Mouse (Mus musculus) cerebellum, adult 18-20 months (tissue): ENCODE measurements around the gene Nfrkb.

ENCODE experiments used
- DNase-seq, 2 experiments: peaks; one replicate each; pipeline ENCODE4 v3.0.0; 2021

The Nfrkb gene

DNA sequence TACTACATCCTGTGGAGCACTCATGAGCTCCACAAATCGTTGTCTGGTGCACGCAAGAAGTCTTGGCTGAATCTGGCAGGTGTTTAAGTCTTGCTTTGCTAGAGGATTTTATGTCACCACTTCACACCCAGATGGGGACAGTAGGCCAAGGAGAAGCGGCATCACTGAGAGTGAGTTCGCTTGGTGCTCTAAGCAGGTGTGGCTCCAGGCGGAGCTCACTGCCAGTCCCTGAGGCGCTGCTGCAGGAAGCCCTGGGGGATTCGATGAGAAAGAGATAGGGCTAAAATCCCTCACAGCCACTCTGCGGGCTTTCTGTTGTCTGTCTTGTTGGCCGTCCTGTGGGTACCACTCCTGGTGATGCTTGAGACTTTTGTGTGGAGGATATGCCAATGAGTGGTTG lies 44.0 kb downstream of the Nfrkb start:
- DNase-seq, result no peak

DNA sequence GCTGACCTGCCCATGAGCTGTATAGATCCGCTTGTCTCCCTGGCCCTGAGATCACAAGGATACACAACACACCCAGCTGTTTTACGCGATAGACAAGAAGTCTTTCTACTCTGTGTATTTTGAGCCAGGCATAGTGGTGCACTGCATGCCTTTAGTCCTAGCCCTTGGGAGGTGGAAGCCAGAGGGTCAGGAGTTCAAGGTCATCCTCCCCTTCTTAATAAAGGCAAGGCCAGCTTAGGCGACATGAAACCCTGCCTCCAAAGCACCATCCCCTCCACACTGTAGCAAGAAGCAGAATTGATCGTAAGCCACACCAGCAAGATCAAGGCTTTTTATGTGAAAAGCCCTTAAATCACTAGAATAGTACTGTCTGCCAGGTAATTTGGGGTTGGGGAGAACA lies 45.8 kb downstream of the Nfrkb start:
- no peak for DNase-seq

DNA sequence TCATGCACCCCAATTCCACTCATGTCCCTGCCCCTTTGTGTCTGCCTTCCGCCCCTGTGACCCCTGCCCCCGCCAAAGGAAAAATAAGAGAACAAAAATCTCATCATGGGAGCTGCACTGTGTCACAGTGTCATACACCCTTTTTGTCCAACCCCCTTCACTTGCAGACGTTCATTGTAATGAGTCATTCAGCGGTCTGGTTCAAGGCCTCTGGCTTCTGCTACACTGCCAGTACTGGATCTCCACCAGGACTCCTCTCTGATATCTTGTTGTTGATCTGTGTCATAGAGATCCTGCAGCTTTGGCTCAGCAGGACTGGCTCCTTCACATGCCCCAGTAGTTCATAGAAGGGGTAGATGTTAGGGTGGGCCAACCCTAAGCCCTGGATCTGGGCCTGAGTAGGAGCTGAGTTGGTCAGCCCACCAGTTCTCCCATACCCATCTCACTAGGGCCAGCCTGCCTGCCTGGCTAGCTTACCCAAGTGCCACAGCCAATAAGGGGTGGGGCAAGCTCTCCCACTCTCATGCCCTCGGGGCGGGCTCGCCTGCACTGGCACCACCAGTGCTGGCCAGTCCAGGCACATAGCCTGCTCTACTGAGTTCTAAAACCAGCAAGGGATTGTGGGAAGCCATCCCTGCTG lies 46.5 kb downstream of the Nfrkb start:
- no peak for DNase-seq

DNA sequence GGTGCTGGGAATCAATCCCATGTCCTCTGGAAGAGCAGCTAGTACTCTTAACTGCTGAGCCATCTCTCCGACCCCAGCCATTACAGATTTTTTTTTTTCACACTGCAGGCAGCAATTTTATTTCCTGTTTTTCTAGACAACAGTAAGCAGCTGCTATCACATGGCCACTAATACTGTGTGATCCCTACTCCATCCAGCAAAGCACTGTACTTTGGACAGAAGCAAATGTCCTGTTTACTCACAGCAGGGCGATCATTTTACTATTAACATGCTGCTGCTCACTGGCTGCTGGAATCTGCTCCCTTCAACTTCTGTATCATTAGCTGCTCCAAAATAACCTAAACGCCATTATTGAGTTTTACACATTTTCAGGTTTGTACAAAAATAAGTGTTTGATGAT lies 47.4 kb downstream of the Nfrkb start:
- DNase-seq, result no peak

DNA sequence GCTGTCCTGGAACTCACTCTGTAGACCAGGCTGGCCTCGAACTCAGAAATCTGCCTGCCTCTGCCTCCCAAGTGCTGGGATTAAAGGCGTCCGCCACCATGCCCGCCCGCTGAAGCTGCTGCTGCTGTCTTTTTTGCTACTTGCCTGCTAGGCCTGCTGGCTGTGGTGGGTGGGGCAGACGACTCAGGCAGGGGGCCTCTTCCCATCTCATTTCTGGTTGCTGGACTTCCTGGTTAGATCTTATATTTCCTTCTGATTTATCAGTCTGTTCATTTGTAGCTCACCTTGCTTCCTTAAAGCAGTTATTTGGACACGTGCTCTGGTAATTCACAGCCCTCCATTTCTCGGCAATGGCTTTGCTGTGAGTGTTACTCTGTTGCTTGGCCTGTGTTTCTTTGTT lies 49.4 kb downstream of the Nfrkb start:
- DNase-seq, result no peak

DNA sequence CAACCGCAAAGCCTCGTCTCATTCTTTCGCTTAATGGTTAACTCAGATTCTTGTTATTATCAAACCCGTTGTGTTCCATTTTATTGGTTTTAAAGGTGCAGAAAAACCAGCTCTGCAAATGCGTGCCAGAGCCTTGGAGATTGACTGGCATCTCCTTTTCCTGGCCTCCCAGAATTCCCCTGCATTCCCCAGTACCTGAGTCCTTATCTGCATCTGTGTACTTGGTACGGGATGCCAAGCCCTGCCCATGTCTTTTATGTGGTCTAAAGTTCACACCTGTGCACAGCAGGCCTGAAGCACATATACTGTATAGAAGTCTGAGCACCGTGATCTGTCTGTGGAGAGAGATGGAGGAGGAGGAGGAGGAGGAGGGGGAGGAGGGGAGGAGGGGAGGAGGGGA lies 51.9 kb downstream of the Nfrkb start:
- no peak for DNase-seq

DNA sequence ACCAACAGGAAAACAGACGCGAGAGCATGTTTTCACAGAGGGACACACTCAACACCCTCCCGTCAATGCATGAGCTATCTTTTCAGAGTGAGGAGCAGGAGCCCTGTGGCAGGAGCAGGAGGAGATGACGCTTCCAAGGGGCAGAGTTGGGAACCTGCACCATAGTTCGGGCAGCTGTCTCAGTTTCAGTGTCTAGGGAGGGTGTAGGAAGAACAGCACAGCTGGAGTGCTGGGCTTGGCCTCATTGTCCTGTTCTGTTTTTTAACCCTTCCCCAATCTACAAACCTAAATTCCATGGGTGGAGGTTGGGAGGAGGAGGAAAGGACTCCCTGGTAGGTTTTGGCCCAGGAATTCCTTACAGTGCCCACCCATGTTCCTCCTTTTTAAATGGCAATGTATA lies 52.8 kb downstream of the Nfrkb start:
- no peak for DNase-seq

DNA sequence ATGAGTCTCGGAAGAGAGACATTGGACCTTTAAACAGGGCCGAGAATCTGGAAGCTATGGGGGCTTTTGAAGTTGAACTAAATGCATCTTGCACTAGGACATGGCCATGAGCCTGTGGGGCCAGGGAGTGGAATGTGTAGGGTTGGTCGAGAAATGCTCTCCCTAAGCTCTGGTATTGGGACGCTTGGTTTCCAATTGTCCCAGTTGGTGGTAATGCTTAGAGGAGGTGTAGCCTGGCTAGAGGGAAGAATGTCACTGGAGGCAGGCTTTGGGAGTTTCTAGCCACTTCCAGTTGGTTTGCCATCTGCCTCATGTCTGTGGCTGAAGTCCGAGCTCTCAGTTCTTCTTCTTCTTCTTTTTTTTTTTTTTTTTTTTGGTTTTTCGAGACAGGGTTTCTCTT lies 53.3 kb downstream of the Nfrkb start:
- no peak for DNase-seq

DNA sequence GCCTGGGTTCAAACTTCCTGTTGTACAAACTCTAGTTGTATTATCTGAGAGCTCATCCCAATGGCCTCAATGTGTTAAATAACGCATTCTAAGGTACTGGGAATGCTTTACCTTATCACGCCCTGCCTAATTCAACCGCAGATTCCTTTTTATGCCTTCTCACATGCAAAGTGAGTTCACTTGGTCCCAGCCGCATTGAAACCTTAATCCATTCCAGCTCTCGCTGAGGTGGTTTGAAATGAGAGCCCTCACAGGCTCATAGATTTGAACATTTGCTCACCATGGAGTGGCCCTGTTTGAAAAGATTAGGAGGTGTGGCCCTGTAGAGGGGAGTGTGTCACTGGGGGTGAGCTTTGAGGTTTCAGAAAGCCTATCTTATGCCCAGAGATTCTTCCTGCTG lies 54.4 kb downstream of the Nfrkb start:
- DNase-seq, result no peak

DNA sequence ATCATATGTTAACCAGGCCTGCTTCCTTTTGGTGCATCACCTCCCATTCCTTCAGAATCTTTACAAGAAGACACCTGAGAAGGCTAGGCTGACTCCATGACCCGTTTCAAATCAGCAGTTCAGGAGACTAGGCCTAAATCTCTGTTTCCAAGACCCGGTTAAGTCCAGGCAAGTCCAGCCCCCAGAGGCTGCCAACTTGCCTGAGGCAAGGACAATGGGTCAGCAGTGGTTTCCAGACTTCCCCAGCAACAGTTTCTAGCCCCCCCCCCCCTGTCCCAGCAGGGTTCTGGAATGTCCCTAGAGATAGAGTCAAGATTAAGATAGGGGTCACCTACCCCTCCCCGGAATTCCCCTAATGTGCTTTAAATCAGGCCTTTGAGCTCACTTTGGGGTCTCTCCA lies 55.5 kb downstream of the Nfrkb start:
- no peak for DNase-seq

DNA sequence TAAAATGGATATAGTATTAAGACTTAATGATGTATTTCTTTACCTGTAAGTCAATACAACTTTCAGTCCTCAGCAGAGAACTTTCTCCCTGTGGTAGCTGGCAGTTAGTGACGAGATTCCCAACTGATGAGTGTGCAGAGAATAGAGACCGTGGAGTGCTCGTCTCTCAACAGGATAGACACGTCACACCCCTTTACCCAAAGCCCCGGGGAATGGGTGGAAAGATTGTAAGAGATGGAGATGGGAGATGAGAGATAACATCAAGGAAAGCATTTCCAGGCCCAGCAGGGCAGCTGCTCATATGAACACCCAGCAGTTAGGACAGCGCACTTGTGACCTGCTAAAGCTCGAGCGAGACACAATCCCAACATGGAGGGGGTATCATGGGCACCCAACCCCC lies 58.2 kb downstream of the Nfrkb start:
- no peak for DNase-seq

DNA sequence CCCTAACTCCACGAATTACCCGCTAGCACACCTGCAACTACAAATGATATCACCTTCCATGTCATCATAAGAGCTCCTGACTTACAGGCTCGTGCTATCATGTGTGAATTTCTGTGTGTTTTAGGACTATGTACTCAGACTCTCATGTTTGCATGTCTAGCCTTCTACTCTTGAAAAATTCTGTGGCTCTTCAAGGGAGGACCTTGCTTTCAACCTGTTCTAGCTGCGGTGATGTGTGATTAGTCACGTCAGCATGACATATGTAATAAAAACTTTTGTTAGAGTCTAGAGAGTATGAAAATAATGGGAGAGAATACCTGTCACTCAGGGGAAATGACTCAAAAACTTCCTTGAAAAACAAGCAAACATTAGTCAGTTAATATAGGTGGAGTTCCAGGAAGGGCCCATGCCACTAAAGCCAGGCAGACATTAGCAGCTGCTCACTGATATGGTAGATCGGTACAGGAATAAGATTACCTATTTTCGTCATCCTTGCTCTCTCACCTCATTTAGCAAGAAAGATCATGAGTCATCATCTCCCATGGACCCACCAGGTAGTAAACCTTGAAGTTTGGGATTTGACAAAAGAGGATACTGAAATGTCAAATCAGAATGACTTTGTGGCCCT lies 63.3 kb downstream of the Nfrkb start:
- DNase-seq, result no peak

DNA sequence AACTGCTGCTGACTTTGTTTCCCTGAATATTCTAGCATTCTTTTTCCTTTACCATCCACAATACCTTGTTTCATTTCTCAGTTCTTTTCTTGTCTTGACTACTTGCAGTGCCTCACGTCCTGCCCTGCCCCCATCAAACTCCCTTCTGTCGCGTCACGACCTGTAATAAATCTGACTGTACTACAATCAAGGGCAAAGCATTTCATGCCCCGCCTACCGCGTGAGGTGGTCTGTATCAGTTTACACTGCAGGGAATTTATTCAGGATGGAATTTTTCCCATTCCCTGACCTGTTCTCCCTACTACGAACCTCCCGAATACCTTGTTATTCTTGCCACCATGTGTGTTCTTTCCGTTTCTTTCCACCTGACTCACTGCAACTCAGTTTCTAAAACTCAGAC lies 66.2 kb downstream of the Nfrkb start:
- DNase-seq, result no peak

DNA sequence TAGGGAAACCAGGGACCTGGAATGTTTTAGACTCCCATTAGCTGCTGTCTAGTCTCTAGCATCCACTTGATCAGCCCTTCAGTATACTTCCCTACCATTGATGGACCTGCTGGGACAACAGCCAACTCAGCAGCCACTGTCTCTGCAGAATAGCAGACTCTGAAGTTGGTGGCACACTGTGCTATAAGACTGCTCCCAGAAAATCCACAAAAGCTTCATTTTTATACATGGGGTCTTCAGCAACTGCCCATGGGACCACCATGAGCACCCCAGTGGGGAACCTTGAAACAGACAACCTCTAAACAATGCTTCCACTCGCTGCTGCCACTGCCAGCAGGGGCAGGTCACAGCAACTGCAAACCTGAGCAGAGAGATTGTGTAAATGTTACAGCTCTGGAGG lies 68.4 kb downstream of the Nfrkb start:
- no peak for DNase-seq

DNA sequence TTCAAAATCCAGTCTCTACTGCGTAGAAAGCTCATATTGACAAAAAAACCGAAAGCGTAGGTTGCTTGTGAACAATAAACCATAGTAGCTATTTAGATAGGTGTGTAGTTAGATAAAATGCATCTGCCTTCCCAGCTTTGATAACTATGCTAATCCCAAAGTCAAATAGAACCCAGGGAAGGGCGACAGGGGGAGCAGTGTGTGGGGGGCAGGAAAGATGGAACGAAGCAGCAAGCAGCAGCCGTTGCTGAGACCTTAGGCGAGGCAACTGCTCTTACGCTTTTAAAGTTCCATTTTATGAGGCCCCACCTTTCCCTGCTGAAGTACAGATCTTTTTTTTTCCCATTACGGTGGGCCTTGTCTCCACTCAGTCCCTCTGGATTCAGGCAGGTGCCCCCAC lies 77.2 kb downstream of the Nfrkb start:
- DNase-seq, result no peak

DNA sequence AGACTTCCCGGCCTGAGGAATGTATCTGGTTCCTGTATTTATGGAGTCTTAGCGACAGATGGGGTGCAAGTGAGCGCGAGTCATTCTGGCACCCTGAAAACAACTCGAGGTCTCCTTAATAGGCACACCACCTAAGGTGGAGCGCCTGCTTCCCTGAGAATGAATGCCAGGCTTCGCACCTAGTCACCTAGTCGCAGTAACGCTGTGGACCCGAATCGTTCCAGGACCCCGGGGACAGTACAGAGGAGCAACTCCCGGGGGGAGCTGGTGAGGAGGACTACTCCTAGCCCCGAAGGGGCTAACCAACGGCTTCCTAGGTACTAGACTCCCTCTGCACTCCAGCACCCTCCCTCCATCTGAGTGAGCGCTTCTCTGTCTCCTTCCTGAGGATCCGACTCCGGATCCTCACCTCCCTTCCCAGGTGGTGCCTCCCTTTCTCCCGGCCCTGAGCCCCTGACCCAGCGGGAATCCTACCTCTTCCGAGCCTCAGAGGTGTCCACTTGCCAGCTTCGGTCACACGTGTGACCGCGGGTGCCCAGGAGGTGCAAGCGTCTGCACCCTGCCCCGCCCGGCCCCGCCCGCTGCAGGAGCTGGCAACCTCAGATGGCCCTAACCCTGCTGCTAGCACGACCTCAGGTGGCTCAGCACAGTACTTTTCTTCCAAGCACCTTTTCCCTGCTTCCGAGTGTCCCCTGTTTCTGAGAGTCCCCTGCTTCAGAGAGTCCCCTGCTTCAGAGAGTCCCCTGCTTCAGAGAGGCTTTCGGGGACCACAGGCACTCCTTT lies 77.9 kb downstream of the Nfrkb start, which contains the start of gene Tmem45b:
TSS of gene Tmem45b (minus strand) at position 771 of the 783 bp plus-strand sequence.
- no peak for DNase-seq
